Mouse (Mus musculus) MEL (cell line): ENCODE measurements around the gene Pde11a.

Experiments
- CTCF ChIP-seq, 3 experiments: IDR thresholded peaks in 2 of 3; conservative IDR thresholded peaks in 1 of 3; 2 replicates each; pipeline ENCODE4 v1.5.1; 2011 to 2012; ENCODE audit warnings: low read length in 3 of 3, low read depth in 2 of 3, mild to moderate bottlenecking in 2 of 3, improper control_type of control experiment in 1 of 3, inconsistent platforms in 1 of 3, mixed read lengths in 1 of 3, moderate library complexity in 1 of 3; ENCODE audit not compliant: control insufficient read depth in 1 of 3, insufficient read depth in 1 of 3, poor library complexity in 1 of 3, severe bottlenecking in 1 of 3
- EP300 ChIP-seq, 2 experiments: IDR thresholded peaks; 2 replicates each; pipeline ENCODE4 v1.6.1; 2011; ENCODE audit warnings: improper control_type of control experiment in 2 of 2, low read length in 2 of 2, low read depth in 1 of 2, mild to moderate bottlenecking in 1 of 2
- POLR2A ChIP-seq, 2 experiments: IDR thresholded peaks; 2 replicates each; pipeline ENCODE4 v1.6.1; 2011 to 2012; ENCODE audit warnings: low read length in 2 of 2, mild to moderate bottlenecking in 2 of 2, control low read depth in 1 of 2, improper control_type of control experiment in 1 of 2, low read depth in 1 of 2, moderate library complexity in 1 of 2; ENCODE audit not compliant: control insufficient read depth in 1 of 2, insufficient read depth in 1 of 2, poor library complexity in 1 of 2
- TBP ChIP-seq: IDR thresholded peaks from 2 replicates; pipeline ENCODE4 v1.8.0; 2011; ENCODE audit warnings: low read depth, low read length, improper control_type of control experiment
- USF1 ChIP-seq: IDR thresholded peaks from 2 replicates; pipeline ENCODE4 v1.6.1; 2014; ENCODE audit warnings: low read depth, mild to moderate bottlenecking, inconsistent platforms, low read length, improper control_type of control experiment, moderate library complexity

- TF ChIP-seq CTCF (IDR thresholded peaks at IDR 0.05 in 2 of 3, conservative IDR thresholded peaks at IDR 0.05 in 1 of 3; ENCODE audit: control insufficient read depth in 1 of 3, insufficient read depth in 1 of 3, low read depth in 2 of 3, low read length in 3 of 3, poor library complexity in 1 of 3, severe bottlenecking in 1 of 3) (no peak), POLR2A (IDR thresholded peaks at IDR 0.05; ENCODE audit: control insufficient read depth in 1 of 2, insufficient read depth in 1 of 2, low read depth in 1 of 2, low read length in 2 of 2, poor library complexity in 1 of 2) (no peak), USF1 (no peak), TBP (no peak), EP300 (IDR thresholded peaks at IDR 0.05; ENCODE audit: low read depth in 1 of 2, low read length in 2 of 2) (no peak)
These were observed 6.3 kb downstream of the Pde11a start for GRCm38 (mm10) chr2:76332161-76332805.
